Mouse (Mus musculus) midbrain, embryonic 16.5 days (tissue): ENCODE data around the gene Thap3. TPM values are rescaled to one million over a fixed set of nuclear protein-coding genes. Genes with fewer than 3 reads are reported as not detected.
"Not testable (repeated sequence)": the region's sequence is repeated elsewhere in the genome, so short reads cannot be mapped to it uniquely, and the experiment has no call there.

Experiments used
- ATAC-seq: fragments of 200-750 bp; cut with Nextera tagmentation; 2 replicates; pipeline ENCODE4 v1.8.0; 2017; ENCODE audit warnings: moderate TSS enrichment
- H3K27ac ChIP-seq: fragments of 300-500 bp; sonication (generic); 2 replicates; pipeline ENCODE4 v1.5.1; 2014; ENCODE audit warnings: mild to moderate bottlenecking, low read length, mixed read lengths
- H3K27me3 ChIP-seq: fragments of 300-500 bp; sonication (generic); 2 replicates; pipeline ENCODE4 v1.6.1; 2014; ENCODE audit warnings: low read depth, low read length, mixed read lengths; ENCODE audit not compliant: control insufficient read depth, insufficient read depth
- H3K36me3 ChIP-seq: fragments of 300-500 bp; sonication (generic); 2 replicates; pipeline ENCODE4 v1.6.1; 2014; ENCODE audit warnings: mild to moderate bottlenecking, low read length, moderate library complexity, mixed read lengths; ENCODE audit not compliant: control insufficient read depth, insufficient read depth
- H3K4me1 ChIP-seq: fragments of 300-500 bp; sonication (generic); 2 replicates; pipeline ENCODE4 v1.6.1; 2014; ENCODE audit warnings: mild to moderate bottlenecking, low read length, mixed read lengths; ENCODE audit not compliant: control insufficient read depth, insufficient read depth
- H3K4me2 ChIP-seq: fragments of 300-500 bp; sonication (generic); 2 replicates; pipeline ENCODE4 v1.6.1; 2014; ENCODE audit warnings: mild to moderate bottlenecking, low read length, mixed read lengths
- H3K4me3 ChIP-seq: fragments of 300-500 bp; sonication (generic); 2 replicates; pipeline ENCODE4 v1.5.1; 2014; ENCODE audit warnings: low read depth, mild to moderate bottlenecking, low read length, moderate library complexity, mixed read lengths
- H3K9ac ChIP-seq: fragments of 300-500 bp; sonication (generic); 2 replicates; pipeline ENCODE4 v1.6.1; 2014; ENCODE audit warnings: low read depth, low read length, mixed read lengths
- H3K9me3 ChIP-seq: fragments of 300-500 bp; sonication (generic); replicated peaks from 2 replicates; pipeline ENCODE4 v1.6.1; 2014; ENCODE audit warnings: mild to moderate bottlenecking, low read length, mixed read lengths; ENCODE audit not compliant: control insufficient read depth, poor library complexity, severe bottlenecking
- WGBS: fragments of 180-500 bp; shearing (Covaris S2); extraction: QIAGEN DNeasy Blood & Tissue Kit; methylation state at CpG from one replicate; pipeline ENCODE4 v1.1.7; 2014; 5-methylcytosine and 5-hydroxymethylcytosine counted together
- polyA plus RNA-seq: library from polyadenylated mRNA; unstranded; fragments of >200 nt; fragmentation: Nextera tagmentation; extraction: Ambion mirVana; gene quantifications from 2 replicates; pipeline ENCODE4 v1.2.1, GENCODE M21; 2015

The Thap3 gene
- polyA plus RNA-seq: 30.9 and 33.9 TPM in 2 replicates

- Histone ChIP-seq H3K4me1 (peaks cover 15% of the 10 kb centered on the region), H3K9ac (peak within 1 kb of the TSS; percentile 97), H3K36me3 (peaks cover 17% of the 10 kb centered on the region), H3K27me3 (no peaks in the 10 kb centered on the region), H3K4me3 (peak within 1 kb of the TSS; percentile 82), H3K27ac (peak within 1 kb of the TSS; percentile 87), H3K4me2 (peak within 1 kb of the TSS; percentile 62), H3K9me3 (no peaks in the 10 kb centered on the region)
- ATAC-seq: peak; percentile 72
- whole genome bisulfite sequencing: 1% methylated on average over 54 of the region's 54 CpGs
These were observed at the start of gene Thap3 for GRCm38 (mm10) chr4:151988342-151989109. TSS of gene Thap3 (minus strand) at chr4:151988997.

- Histone ChIP-seq H3K4me1 (peaks cover 9% of the 10 kb centered on the region), H3K4me2 (peak within 1 kb of the TSS; percentile 98), H3K9ac (peak within 1 kb of the TSS; percentile 91), H3K27ac (peak within 1 kb of the TSS; percentile 36; the same call in 1 of the 2 replicates), H3K36me3 (peaks cover 11% of the 10 kb centered on the region), H3K9me3 (no peaks in the 10 kb centered on the region), H3K27me3 (no peaks in the 10 kb centered on the region), H3K4me3 (peak within 1 kb of the TSS; percentile 96)
- WGBS: 56% methylated on average over 10 of the region's 10 CpGs
- 0 out of 2 replicates have a peak, but pooled peaks have one; percentile 16 for ATAC-seq
These were observed 49.6 kb upstream of the Thap3 start, which contains the start of gene Tas1r1 for GRCm38 (mm10) chr4:152038225-152038984. TSS of gene Tas1r1 (minus strand) at chr4:152038568.

GRCm38 (mm10) chr4:152036464-152036863 is 47.7 kb upstream of the Thap3 start:
- H3K9me3 ChIP-seq, H3K27ac ChIP-seq, H3K4me3 ChIP-seq, H3K4me2 ChIP-seq, H3K27me3 ChIP-seq, ATAC-seq, H3K9ac ChIP-seq, H3K36me3 ChIP-seq, H3K4me1 ChIP-seq: not testable (repeated sequence)
- 89% methylated on average over 6 of the region's 6 CpGs for WGBS

- H3K9me3 ChIP-seq: no peaks in the 10 kb centered on the region
- H3K27me3 ChIP-seq: no peaks in the 10 kb centered on the region
- no peak overlapping the region for H3K9ac ChIP-seq
- 90% methylated on average over 13 of the region's 13 CpGs for WGBS
- no peaks in the 10 kb centered on the region for H3K36me3 ChIP-seq
- no peak overlapping the region for H3K4me3 ChIP-seq
- no peak for ATAC-seq
- H3K4me2 ChIP-seq: no peak overlapping the region
- H3K27ac ChIP-seq: no peak overlapping the region
- peaks cover 16% of the 10 kb centered on the region for H3K4me1 ChIP-seq
These were observed 44.1 kb upstream of the Thap3 start for GRCm38 (mm10) chr4:152032922-152033321.

GRCm38 (mm10) chr4:152029997-152030396 is 41.2 kb upstream of the Thap3 start:
- H3K4me1 ChIP-seq: peaks cover 36% of the 10 kb centered on the region
- 0 out of 2 replicates have a peak overlapping the region, but pooled peaks have one; percentile 3 for H3K4me2 ChIP-seq
- ATAC-seq: no peak
- H3K27me3 ChIP-seq: no peaks in the 10 kb centered on the region
- H3K36me3 ChIP-seq: no peaks in the 10 kb centered on the region
- H3K9ac ChIP-seq: no peak overlapping the region
- no peak overlapping the region for H3K27ac ChIP-seq
- H3K9me3 ChIP-seq: no peaks in the 10 kb centered on the region
- H3K4me3 ChIP-seq: no peak overlapping the region
- 62% methylated on average over 4 of the region's 4 CpGs for WGBS

- Histone ChIP-seq H3K9ac (no peak overlapping the region), H3K27me3 (no peaks in the 10 kb centered on the region), H3K4me3 (no peak overlapping the region), H3K27ac (no peak overlapping the region), H3K9me3 (no peaks in the 10 kb centered on the region), H3K4me1 (peaks cover 45% of the 10 kb centered on the region), H3K4me2 (peak overlapping the region; percentile 93; the same call in 1 of the 2 replicates), H3K36me3 (no peaks in the 10 kb centered on the region)
- no peak for ATAC-seq
- WGBS: 37% methylated on average over 5 of the region's 5 CpGs
These were observed 40.3 kb upstream of the Thap3 start for GRCm38 (mm10) chr4:152029087-152029486.

- Histone ChIP-seq H3K4me3 (peak overlapping the region; percentile 80), H3K4me1 (peaks cover 49% of the 10 kb centered on the region), H3K9me3 (no peaks in the 10 kb centered on the region), H3K27ac (no peak overlapping the region), H3K36me3 (no peaks in the 10 kb centered on the region), H3K27me3 (no peaks in the 10 kb centered on the region), H3K4me2 (peak overlapping the region; percentile 93), H3K9ac (peak overlapping the region; percentile 73)
- no peak for ATAC-seq
- 63% methylated on average over 15 of the region's 15 CpGs for WGBS
These were observed 39.7 kb upstream of the Thap3 start for GRCm38 (mm10) chr4:152028456-152028855.

- Histone ChIP-seq H3K9me3 (no peaks in the 10 kb centered on the region), H3K4me3 (peak within 1 kb of the TSS; percentile 80), H3K4me2 (peak within 1 kb of the TSS; percentile 99), H3K4me1 (peaks cover 49% of the 10 kb centered on the region), H3K36me3 (peaks cover 8% of the 10 kb centered on the region; the same call in 1 of the 2 replicates), H3K27me3 (no peaks in the 10 kb centered on the region), H3K27ac (peak within 1 kb of the TSS; percentile 79), H3K9ac (peak within 1 kb of the TSS; percentile 84)
- WGBS: 0% methylated on average over 34 of the region's 35 CpGs
- peak; percentile 98 for ATAC-seq
These were observed 38.7 kb upstream of the Thap3 start, which contains the start of gene Zbtb48 for GRCm38 (mm10) chr4:152027524-152027923. TSS of gene Zbtb48 (minus strand) at chr4:152027671.
